Mouse (Mus musculus) telencephalon, adult 2 months (tissue): Measurements from ENCODE around the gene Aldh3b3.
"Not testable (repeated sequence)": the region's sequence is repeated elsewhere in the genome, so short reads cannot be mapped to it uniquely, and the experiment has no call there.

Experiments
- DNase-seq: peaks from one replicate; pipeline ENCODE4 v3.0.0-alpha.2; 2011; ENCODE audit warnings: low read depth, low spot score

Aldh3b3 gene

GRCm38 (mm10) chr19:3935896-3936850 lies 22.3 kb upstream of the Aldh3b3 start:
- peak; percentile 21 for DNase-seq

GRCm38 (mm10) chr19:3942315-3942714 lies 16.1 kb upstream of the Aldh3b3 start:
- no peak for DNase-seq

GRCm38 (mm10) chr19:3942986-3943735 lies 15.3 kb upstream of the Aldh3b3 start:
- no peak for DNase-seq

- no peak for DNase-seq
Observed at GRCm38 (mm10) chr19:3945872-3946564, 12.4 kb upstream of the Aldh3b3 start.

- no peak for DNase-seq
Observed at GRCm38 (mm10) chr19:3946715-3947114, 11.7 kb upstream of the Aldh3b3 start.

GRCm38 (mm10) chr19:3947813-3948212 lies 10.6 kb upstream of the Aldh3b3 start:
- DNase-seq: no peak

GRCm38 (mm10) chr19:3948546-3948945 lies 9.9 kb upstream of the Aldh3b3 start:
- DNase-seq: no peak

- no peak for DNase-seq
Observed at GRCm38 (mm10) chr19:3950331-3950730, 8.1 kb upstream of the Aldh3b3 start.

- no peak for DNase-seq
Observed at GRCm38 (mm10) chr19:3951461-3951860, 7.0 kb upstream of the Aldh3b3 start.

- DNase-seq: no peak
Observed at GRCm38 (mm10) chr19:3952099-3952498, 6.3 kb upstream of the Aldh3b3 start.

- DNase-seq: no peak
Observed at GRCm38 (mm10) chr19:3955033-3955432, 3.4 kb upstream of the Aldh3b3 start.

GRCm38 (mm10) chr19:3955804-3956203 lies 2.6 kb upstream of the Aldh3b3 start:
- no peak for DNase-seq

GRCm38 (mm10) chr19:3957296-3958036 lies 979 bp upstream of the Aldh3b3 start:
- DNase-seq: not testable (repeated sequence)

- DNase-seq: no peak
Observed at GRCm38 (mm10) chr19:3959030-3959429, 585 bp downstream of the Aldh3b3 start.

- no peak for DNase-seq
Observed at GRCm38 (mm10) chr19:3960211-3960610, 1.8 kb downstream of the Aldh3b3 start.

GRCm38 (mm10) chr19:3961805-3962204 lies 3.4 kb downstream of the Aldh3b3 start:
- not testable (repeated sequence) for DNase-seq

- no peak for DNase-seq
Observed at GRCm38 (mm10) chr19:3962469-3962868, 4.0 kb downstream of the Aldh3b3 start.

GRCm38 (mm10) chr19:3964030-3964429 lies 5.6 kb downstream of the Aldh3b3 start:
- no peak for DNase-seq

GRCm38 (mm10) chr19:3966330-3967075 lies 8.1 kb downstream of the Aldh3b3 start:
- peak; percentile 46 for DNase-seq

- DNase-seq: no peak
Observed at GRCm38 (mm10) chr19:3967258-3967657, 8.8 kb downstream of the Aldh3b3 start.
